ENCODE assay signal across 21 mouse cellular contexts in the genomic region with DNA sequence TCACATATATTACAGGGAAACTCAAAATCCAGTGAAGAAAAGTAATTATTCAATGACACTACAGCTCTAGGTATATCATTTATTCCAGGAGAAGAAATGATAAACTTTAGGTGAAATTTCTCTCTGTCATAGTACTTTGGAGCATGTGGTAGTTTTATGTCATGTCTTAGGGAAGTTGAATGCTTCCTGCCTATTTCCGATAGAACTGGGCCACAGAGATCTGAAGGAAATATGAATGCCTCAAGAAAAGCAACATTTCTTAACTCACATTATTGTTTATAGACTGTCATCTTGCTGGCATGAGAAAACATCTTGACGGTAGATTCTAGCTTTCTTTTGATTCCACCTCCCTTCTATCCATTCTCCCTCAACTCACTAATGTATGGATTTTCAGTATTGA.
"Had no signal": no experiment of that assay in that cellular context is flagged by ENCODE, and none has a peak within 500 bp of the region (broad histone marks: within the 10 kb centered on the region; RNA-seq: fewer than 3 reads in every experiment).

No protein-coding gene starts in this region.

- DNase-seq: cerebellum, adult 8-10 months; cerebellum, adult 9-10 months; cerebellum, adult 9-11 months; cerebellum, postnatal 10 days; cerebellum, postnatal 14 days; cerebellum, postnatal 25 days; cerebellum, postnatal 36 days; embryo, embryonic 11 days; forebrain, postnatal 0 days; gastrocnemius, adult 2 months; gastrocnemius, postnatal 10 days; gastrocnemius, postnatal 14 days; gastrocnemius, postnatal 25 days; gastrocnemius, postnatal 36 days; heart, adult 11 months; heart, adult 18-20 months; heart, adult 2 months had no signal

- ATAC-seq: forebrain, embryonic 13.5 days; forebrain, embryonic 14.5 days; forebrain, embryonic 15.5 days; forebrain, embryonic 16.5 days; forebrain, postnatal 0 days had no signal
